Mouse (Mus musculus) midbrain, embryonic 15.5 days (tissue): ENCODE data around the gene Zfp326. TPM values are rescaled to one million over a fixed set of nuclear protein-coding genes. Genes with fewer than 3 reads are reported as not detected.
"Not testable (repeated sequence)": the region's sequence is repeated elsewhere in the genome, so short reads cannot be mapped to it uniquely, and the experiment has no call there.

Source experiments
- ATAC-seq: fragments of 200-750 bp; cut with Nextera tagmentation; replicated peaks from 2 replicates; pipeline ENCODE4 v1.8.0; 2017; ENCODE audit warnings: moderate TSS enrichment
- H3K27ac ChIP-seq: fragments of 300-500 bp; sonication (generic); 2 replicates; pipeline ENCODE4 v1.5.1; 2015; ENCODE audit warnings: mild to moderate bottlenecking, inconsistent platforms
- H3K27me3 ChIP-seq: fragments of 300-500 bp; sonication (generic); replicated peaks from 2 replicates; pipeline ENCODE4 v1.6.1; 2015; ENCODE audit warnings: inconsistent platforms
- H3K36me3 ChIP-seq: fragments of 300-500 bp; sonication (generic); replicated peaks from 2 replicates; pipeline ENCODE4 v1.6.1; 2015; ENCODE audit warnings: inconsistent platforms
- H3K4me1 ChIP-seq: fragments of 300-500 bp; sonication (generic); 2 replicates; pipeline ENCODE4 v1.6.1; 2015; ENCODE audit warnings: inconsistent platforms
- H3K4me2 ChIP-seq: fragments of 300-500 bp; sonication (generic); 2 replicates; pipeline ENCODE4 v1.6.1; 2015; ENCODE audit warnings: inconsistent platforms, mild to moderate bottlenecking, moderate library complexity
- H3K4me3 ChIP-seq: fragments of 300-500 bp; sonication (generic); 2 replicates; pipeline ENCODE4 v1.5.1; 2015; ENCODE audit warnings: mild to moderate bottlenecking, inconsistent platforms
- H3K9ac ChIP-seq: fragments of 300-500 bp; sonication (generic); 2 replicates; pipeline ENCODE4 v1.6.1; 2015; ENCODE audit warnings: mild to moderate bottlenecking, inconsistent platforms
- H3K9me3 ChIP-seq: fragments of 300-500 bp; sonication (generic); 2 replicates; pipeline ENCODE4 v1.6.1; 2016; ENCODE audit warnings: inconsistent platforms
- WGBS: fragments of 180-500 bp; shearing (Covaris S2); methylation state at CpG from one replicate; pipeline ENCODE4 v1.1.7; 2015; ENCODE audit warnings: mixed read lengths; 5-methylcytosine and 5-hydroxymethylcytosine counted together
- polyA plus RNA-seq: library from polyadenylated mRNA; unstranded; fragments of >200 nt; fragmentation: Nextera tagmentation; extraction: Ambion mirVana; gene quantifications from 2 replicates; pipeline ENCODE4 v1.2.1, GENCODE M21; 2015

Zfp326 gene
- polyA plus RNA-seq, 1 experiment from 2014 or later: 53.0 TPM

- Histone ChIP-seq H3K9me3 (no peaks in the 10 kb centered on the region), H3K27me3 (no peaks in the 10 kb centered on the region), H3K4me3 (no peak overlapping the region), H3K36me3 (no peaks in the 10 kb centered on the region), H3K9ac (no peak overlapping the region), H3K27ac (no peak overlapping the region), H3K4me2 (no peak overlapping the region), H3K4me1 (no peaks in the 10 kb centered on the region)
- WGBS: 64% methylated on average over 3 of the region's 3 CpGs
- ATAC-seq: no peak
Observed at GRCm38 (mm10) chr5:105849643-105850042, 26.7 kb upstream of the Zfp326 start.

- H3K4me3 ChIP-seq: no peak overlapping the region
- no peaks in the 10 kb centered on the region for H3K9me3 ChIP-seq
- H3K27me3 ChIP-seq: no peaks in the 10 kb centered on the region
- ATAC-seq: no peak
- 88% methylated on average over 9 of the region's 9 CpGs for WGBS
- no peak overlapping the region for H3K9ac ChIP-seq
- H3K4me2 ChIP-seq: no peak overlapping the region
- H3K36me3 ChIP-seq: no peaks in the 10 kb centered on the region
- no peak overlapping the region for H3K27ac ChIP-seq
- H3K4me1 ChIP-seq: no peaks in the 10 kb centered on the region
Observed at GRCm38 (mm10) chr5:105853271-105853670, 23.1 kb upstream of the Zfp326 start.

DNA sequence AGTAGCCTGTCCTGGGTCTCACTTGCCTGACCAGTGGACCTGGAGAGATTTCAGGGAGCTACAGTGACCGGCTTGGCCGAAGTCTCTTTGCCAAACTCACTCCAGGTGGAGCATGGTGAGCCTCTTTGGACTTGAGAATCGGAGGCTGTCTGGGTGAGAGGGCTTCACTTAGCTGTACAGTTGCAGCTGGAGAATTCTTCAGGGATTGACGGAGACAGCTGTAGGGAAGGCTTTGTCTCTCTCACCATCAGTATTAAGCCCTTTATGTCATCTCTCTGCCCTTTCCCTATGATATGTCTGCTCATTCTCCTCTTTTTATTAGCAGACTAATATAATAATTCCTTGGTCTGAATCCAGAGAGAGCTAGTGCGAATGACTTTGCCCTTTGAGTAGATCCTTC is 18.9 kb upstream of the Zfp326 start:
- no peaks in the 10 kb centered on the region for H3K36me3 ChIP-seq
- no peak for ATAC-seq
- no peaks in the 10 kb centered on the region for H3K27me3 ChIP-seq
- no peaks in the 10 kb centered on the region for H3K9me3 ChIP-seq
- no peak overlapping the region for H3K4me3 ChIP-seq
- H3K9ac ChIP-seq: no peak overlapping the region
- WGBS: 88% methylated on average over 5 of the region's 5 CpGs
- H3K27ac ChIP-seq: no peak overlapping the region
- H3K4me2 ChIP-seq: no peak overlapping the region
- H3K4me1 ChIP-seq: no peaks in the 10 kb centered on the region

GRCm38 (mm10) chr5:105858754-105859694 is 17.3 kb upstream of the Zfp326 start:
- H3K4me3 ChIP-seq: no peak overlapping the region
- ATAC-seq: no peak
- WGBS: 77% methylated on average over 8 of the region's 8 CpGs
- no peaks in the 10 kb centered on the region for H3K27me3 ChIP-seq
- no peak overlapping the region for H3K27ac ChIP-seq
- H3K4me2 ChIP-seq: no peak overlapping the region
- no peaks in the 10 kb centered on the region for H3K9me3 ChIP-seq
- H3K9ac ChIP-seq: no peak overlapping the region
- no peaks in the 10 kb centered on the region for H3K36me3 ChIP-seq
- no peaks in the 10 kb centered on the region for H3K4me1 ChIP-seq

DNA sequence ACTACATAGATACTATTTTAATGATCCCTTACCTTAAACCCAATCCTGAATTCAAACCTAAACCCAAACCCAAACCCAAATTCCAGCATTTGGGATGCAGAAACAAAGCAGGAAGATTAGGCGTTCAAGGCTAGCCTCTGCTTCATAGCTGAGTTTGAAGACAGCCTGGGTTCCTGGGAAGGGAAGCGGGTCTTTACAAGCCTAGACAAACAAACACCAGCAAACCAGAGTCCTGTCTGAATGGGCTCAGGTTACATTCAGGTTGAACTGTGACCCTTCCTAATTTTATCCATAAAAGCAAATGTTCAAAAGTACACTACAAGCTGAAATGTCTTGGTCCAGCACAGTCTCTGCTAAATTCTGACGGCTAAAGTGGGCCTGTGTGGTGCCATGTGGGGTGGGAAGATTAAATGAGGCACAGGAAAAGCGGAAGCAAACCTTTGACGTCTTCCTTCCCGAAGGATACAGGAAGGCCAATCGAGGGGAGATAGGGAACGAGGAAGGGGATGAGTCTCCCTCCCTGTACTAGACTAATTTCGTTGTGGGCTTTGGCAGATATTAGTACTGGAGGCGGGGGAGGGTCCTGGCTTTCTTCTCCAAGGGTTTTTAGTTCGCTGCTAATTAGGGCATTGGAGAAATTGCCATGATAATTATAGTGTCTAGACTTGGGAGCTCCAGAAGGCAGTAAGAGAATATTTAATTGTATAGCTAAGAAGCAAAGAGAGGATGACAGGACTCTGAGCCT is 16.5 kb upstream of the Zfp326 start:
- WGBS: 76% methylated on average over 11 of the region's 11 CpGs
- Histone ChIP-seq H3K9me3 (no peaks in the 10 kb centered on the region), H3K4me2 (no peak overlapping the region), H3K36me3 (no peaks in the 10 kb centered on the region), H3K27me3 (no peaks in the 10 kb centered on the region), H3K9ac (no peak overlapping the region), H3K4me3 (no peak overlapping the region), H3K27ac (no peak overlapping the region), H3K4me1 (no peaks in the 10 kb centered on the region)
- no peak for ATAC-seq

DNA sequence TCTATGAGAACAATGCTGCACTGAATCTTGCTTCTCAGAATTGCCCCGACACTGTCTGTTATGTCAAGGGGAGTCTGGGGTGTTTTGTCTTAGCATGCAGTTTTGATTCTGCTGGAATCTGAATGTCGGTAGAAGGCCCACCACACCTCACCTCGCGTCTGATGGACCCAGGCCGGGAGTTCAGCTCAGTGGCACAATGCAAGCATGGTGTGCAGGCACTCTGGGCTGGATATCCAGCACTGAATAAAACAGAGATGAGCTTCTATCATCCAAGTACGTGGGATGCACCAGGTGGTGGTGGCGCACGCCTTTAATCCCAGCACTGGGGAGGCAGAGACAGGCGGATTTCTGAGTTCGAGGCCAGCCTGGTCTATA is 15.9 kb upstream of the Zfp326 start:
- no peak overlapping the region for H3K4me3 ChIP-seq
- ATAC-seq: no peak
- H3K27me3 ChIP-seq: no peaks in the 10 kb centered on the region
- 88% methylated on average over 10 of the region's 10 CpGs for WGBS
- H3K4me1 ChIP-seq: no peaks in the 10 kb centered on the region
- H3K9ac ChIP-seq: no peak overlapping the region
- no peaks in the 10 kb centered on the region for H3K9me3 ChIP-seq
- no peak overlapping the region for H3K4me2 ChIP-seq
- H3K36me3 ChIP-seq: no peaks in the 10 kb centered on the region
- no peak overlapping the region for H3K27ac ChIP-seq

- Histone ChIP-seq H3K9ac (no peak overlapping the region), H3K9me3 (no peaks in the 10 kb centered on the region), H3K4me2 (no peak overlapping the region), H3K4me3 (no peak overlapping the region), H3K4me1 (no peaks in the 10 kb centered on the region), H3K27me3 (no peaks in the 10 kb centered on the region), H3K27ac (no peak overlapping the region), H3K36me3 (no peaks in the 10 kb centered on the region)
- WGBS: 94% methylated on average over 5 of the region's 5 CpGs
- no peak for ATAC-seq
Observed at GRCm38 (mm10) chr5:105861616-105862015, 14.7 kb upstream of the Zfp326 start.

DNA sequence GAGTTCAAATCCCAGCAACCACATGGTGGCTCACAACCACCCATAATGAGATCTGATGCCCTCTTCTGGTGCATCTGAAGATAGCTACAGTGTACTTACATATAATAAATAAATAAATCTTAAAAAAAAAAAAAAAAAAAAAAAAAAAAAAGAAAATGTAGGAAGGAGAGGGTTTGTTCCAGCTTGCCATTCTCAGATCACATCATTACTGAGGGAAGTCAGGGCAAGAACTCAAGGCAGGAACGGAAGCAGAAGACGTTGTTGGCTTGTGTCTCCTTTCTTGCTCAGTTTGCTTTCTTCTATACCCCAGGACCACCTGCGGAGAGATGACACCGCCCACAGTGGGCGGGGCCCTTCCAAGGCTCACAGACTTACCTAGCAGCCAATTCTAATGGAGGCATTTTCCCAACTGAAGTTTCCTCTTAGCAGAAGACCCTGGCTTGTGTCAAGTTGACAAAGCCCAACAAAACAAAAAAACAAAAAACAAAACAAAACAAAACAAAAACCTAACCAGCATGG is 11.2 kb upstream of the Zfp326 start:
- H3K4me1 ChIP-seq, ATAC-seq, H3K9me3 ChIP-seq, H3K36me3 ChIP-seq, H3K27ac ChIP-seq, H3K9ac ChIP-seq, H3K27me3 ChIP-seq, H3K4me2 ChIP-seq, H3K4me3 ChIP-seq: not testable (repeated sequence)
- 38% methylated on average over 5 of the region's 5 CpGs for WGBS

DNA sequence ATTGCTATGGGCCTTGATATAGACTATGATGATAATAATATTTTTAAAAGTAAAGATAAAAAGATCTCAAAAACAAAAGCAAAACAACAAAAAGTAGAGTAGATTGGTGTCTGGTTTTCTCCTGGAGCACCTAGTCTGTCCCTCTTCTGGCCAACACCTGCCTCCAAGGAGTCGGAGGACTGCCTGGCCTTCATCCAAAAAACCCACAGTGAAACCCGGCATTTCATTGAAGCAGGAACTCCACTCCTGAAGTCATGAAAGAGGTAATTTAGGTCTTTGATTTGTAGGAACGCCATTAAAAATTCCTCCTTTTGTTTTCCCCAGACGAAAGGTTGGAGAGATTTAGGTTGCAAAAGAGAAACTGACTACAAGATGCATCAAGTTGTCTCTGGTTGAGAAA is 8.9 kb upstream of the Zfp326 start:
- Histone ChIP-seq H3K27me3 (no peaks in the 10 kb centered on the region), H3K9me3 (no peaks in the 10 kb centered on the region), H3K9ac (no peak overlapping the region), H3K4me2 (no peak overlapping the region), H3K4me3 (no peak overlapping the region), H3K36me3 (no peaks in the 10 kb centered on the region), H3K27ac (no peak overlapping the region), H3K4me1 (peaks cover 8% of the 10 kb centered on the region)
- ATAC-seq: no peak
- WGBS: 29% methylated on average over 4 of the region's 4 CpGs

DNA sequence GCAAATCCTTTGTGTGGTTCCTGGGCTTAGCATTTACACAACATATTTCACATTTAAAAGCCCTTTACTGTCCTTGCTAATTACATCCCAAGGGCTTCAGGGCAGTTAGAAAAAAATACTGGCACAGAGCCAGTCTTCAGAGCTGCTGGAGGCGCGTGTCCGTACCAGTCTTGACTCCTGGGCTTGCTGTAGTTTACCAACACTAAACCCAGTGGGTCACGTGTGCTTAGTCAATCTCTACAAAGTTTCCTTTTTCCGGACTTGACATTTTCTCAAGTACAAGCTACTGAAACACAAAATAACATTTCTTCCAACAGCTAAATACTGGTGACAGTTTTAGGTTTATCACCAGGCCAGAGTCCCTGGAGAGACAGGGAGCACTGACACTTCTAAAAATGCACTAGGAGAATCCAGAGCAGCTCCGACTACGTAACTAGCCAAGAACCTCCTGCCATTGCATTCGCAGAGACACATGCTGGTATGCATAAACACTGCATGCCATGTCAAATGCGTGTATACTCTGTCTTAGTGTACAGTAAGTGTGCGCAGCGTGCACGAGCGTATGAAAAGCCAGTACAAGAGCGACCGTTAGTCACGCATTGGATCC is 8.4 kb upstream of the Zfp326 start:
- 69% methylated on average over 16 of the region's 16 CpGs for WGBS
- Histone ChIP-seq H3K4me3 (no peak overlapping the region), H3K27me3 (no peaks in the 10 kb centered on the region), H3K9me3 (no peaks in the 10 kb centered on the region), H3K4me2 (no peak overlapping the region), H3K4me1 (peaks cover 8% of the 10 kb centered on the region), H3K36me3 (no peaks in the 10 kb centered on the region), H3K27ac (no peak overlapping the region), H3K9ac (no peak overlapping the region)
- peak; percentile 40; the same call in 1 of the 2 replicates for ATAC-seq

DNA sequence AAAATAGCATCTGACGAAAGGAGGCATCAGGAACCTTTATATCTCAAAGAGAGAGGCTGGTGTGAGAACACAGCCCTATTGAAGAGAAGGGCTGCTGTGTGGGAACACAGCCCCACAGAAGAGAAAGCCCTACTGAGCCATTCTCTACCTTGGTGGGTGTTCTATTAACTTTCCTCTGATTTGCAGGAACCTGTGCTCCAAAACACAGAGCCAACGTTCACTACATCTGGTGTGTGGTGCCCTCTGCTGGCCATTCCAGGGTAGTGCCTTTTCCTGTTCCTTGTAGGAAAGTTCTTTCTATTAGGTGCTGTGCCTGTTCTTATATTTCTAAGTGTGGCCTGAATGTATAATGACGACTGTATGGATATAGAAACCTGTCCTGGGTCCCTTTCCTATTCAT is 7.8 kb upstream of the Zfp326 start:
- Histone ChIP-seq H3K4me3 (no peak overlapping the region), H3K27ac (no peak overlapping the region), H3K9ac (no peak overlapping the region), H3K4me1 (peaks cover 8% of the 10 kb centered on the region), H3K9me3 (no peaks in the 10 kb centered on the region), H3K36me3 (no peaks in the 10 kb centered on the region), H3K27me3 (no peaks in the 10 kb centered on the region), H3K4me2 (no peak overlapping the region)
- peak; percentile 79 for ATAC-seq
- WGBS: 23% methylated on average over 3 of the region's 3 CpGs

- no peaks in the 10 kb centered on the region for H3K9me3 ChIP-seq
- no peak overlapping the region for H3K27ac ChIP-seq
- no peaks in the 10 kb centered on the region for H3K36me3 ChIP-seq
- H3K4me2 ChIP-seq: no peak overlapping the region
- peaks cover 8% of the 10 kb centered on the region for H3K4me1 ChIP-seq
- no peak overlapping the region for H3K4me3 ChIP-seq
- no peak overlapping the region for H3K9ac ChIP-seq
- WGBS: 89% methylated on average over 7 of the region's 7 CpGs
- ATAC-seq: no peak
- H3K27me3 ChIP-seq: no peaks in the 10 kb centered on the region
Observed at GRCm38 (mm10) chr5:105869739-105870138, 6.6 kb upstream of the Zfp326 start.
